Mouse (Mus musculus) embryonic facial prominence, embryonic 12.5 days (tissue): ENCODE data around the gene Arsa. TPM values are rescaled to one million over a fixed set of nuclear protein-coding genes. Genes with fewer than 3 reads are reported as not detected.

Experiments
- ATAC-seq: fragments of 200-750 bp; cut with Nextera tagmentation; 2 replicates; pipeline ENCODE4 v1.8.0; 2017; ENCODE audit not compliant: insufficient number of reproducible peaks, insufficient read depth, low FRiP score, low TSS enrichment
- H3K27ac ChIP-seq: fragments of 300-500 bp; sonication (generic); 2 replicates; pipeline ENCODE4 v1.5.1; 2016; ENCODE audit warnings: mild to moderate bottlenecking
- H3K27me3 ChIP-seq: fragments of 300-500 bp; sonication (generic); 2 replicates; pipeline ENCODE4 v1.6.1; 2016; ENCODE audit warnings: mild to moderate bottlenecking, moderate library complexity
- H3K36me3 ChIP-seq: fragments of 300-500 bp; sonication (generic); 2 replicates; pipeline ENCODE4 v1.6.1; 2016; ENCODE audit warnings: mild to moderate bottlenecking
- H3K4me1 ChIP-seq: fragments of 300-500 bp; sonication (generic); 2 replicates; pipeline ENCODE4 v1.6.1; 2016
- H3K4me2 ChIP-seq: fragments of 300-500 bp; sonication (generic); replicated peaks from 2 replicates; pipeline ENCODE4 v1.6.1; 2016; ENCODE audit warnings: mild to moderate bottlenecking, moderate library complexity
- H3K4me3 ChIP-seq: fragments of 300-500 bp; sonication (generic); 2 replicates; pipeline ENCODE4 v1.5.1; 2016; ENCODE audit warnings: mild to moderate bottlenecking
- H3K9ac ChIP-seq: fragments of 300-500 bp; sonication (generic); 2 replicates; pipeline ENCODE4 v1.6.1; 2016; ENCODE audit warnings: mild to moderate bottlenecking, moderate library complexity
- H3K9me3 ChIP-seq: fragments of 300-500 bp; sonication (generic); 2 replicates; pipeline ENCODE4 v1.6.1; 2016; ENCODE audit warnings: mild to moderate bottlenecking, moderate library complexity
- WGBS: fragments of 180-500 bp; shearing (Covaris S2); methylation state at CpG from one replicate; pipeline ENCODE4 v1.1.7; 2016; 5-methylcytosine and 5-hydroxymethylcytosine counted together
- polyA plus RNA-seq: library from polyadenylated mRNA; unstranded; fragments of >200 nt; fragmentation: Nextera tagmentation; extraction: Ambion mirVana; gene quantifications from 2 replicates; pipeline ENCODE4 v1.2.1, GENCODE M21; 2016

The Arsa gene
- polyA plus RNA-seq, 1 experiment from 2014 or later, result 18.2 TPM

- H3K27me3 ChIP-seq, result no peaks in the 10 kb centered on the region
- WGBS, result 8% methylated on average over 1 of the region's 1 CpGs
- no peak overlapping the region for H3K9ac ChIP-seq
- no peak overlapping the region for H3K4me2 ChIP-seq
- no peak for ATAC-seq
- no peaks in the 10 kb centered on the region for H3K4me1 ChIP-seq
- no peak overlapping the region for H3K27ac ChIP-seq
- H3K4me3 ChIP-seq, result no peak overlapping the region
- no peaks in the 10 kb centered on the region for H3K9me3 ChIP-seq
- no peaks in the 10 kb centered on the region for H3K36me3 ChIP-seq
Observed at GRCm38 (mm10) chr15:89465052-89465451, 12.2 kb downstream of the Arsa start.

GRCm38 (mm10) chr15:89463334-89464235 is 13.6 kb downstream of the Arsa start:
- WGBS, result 57% methylated on average over 5 of the region's 5 CpGs
- Histone ChIP-seq H3K4me3 (no peak overlapping the region), H3K27me3 (no peaks in the 10 kb centered on the region), H3K9ac (no peak overlapping the region), H3K36me3 (no peaks in the 10 kb centered on the region), H3K27ac (no peak overlapping the region), H3K4me2 (no peak overlapping the region), H3K4me1 (no peaks in the 10 kb centered on the region), H3K9me3 (no peaks in the 10 kb centered on the region)
- ATAC-seq, result no peak

- no peak for ATAC-seq
- Histone ChIP-seq H3K27me3 (no peaks in the 10 kb centered on the region), H3K4me3 (no peak overlapping the region), H3K9me3 (no peaks in the 10 kb centered on the region), H3K4me2 (no peak overlapping the region), H3K4me1 (no peaks in the 10 kb centered on the region), H3K9ac (no peak overlapping the region), H3K27ac (no peak overlapping the region), H3K36me3 (no peaks in the 10 kb centered on the region)
- WGBS, result 80% methylated on average over 7 of the region's 7 CpGs
Observed at GRCm38 (mm10) chr15:89462176-89462575, 15.0 kb downstream of the Arsa start.

- Histone ChIP-seq H3K9ac (no peak overlapping the region), H3K4me1 (no peaks in the 10 kb centered on the region), H3K27ac (no peak overlapping the region), H3K9me3 (no peaks in the 10 kb centered on the region), H3K4me3 (no peak overlapping the region), H3K4me2 (no peak overlapping the region), H3K27me3 (no peaks in the 10 kb centered on the region), H3K36me3 (no peaks in the 10 kb centered on the region)
- no peak for ATAC-seq
- 85% methylated on average over 15 of the region's 15 CpGs for WGBS
Observed at GRCm38 (mm10) chr15:89461321-89461720, 15.9 kb downstream of the Arsa start.

- 71% methylated on average over 10 of the region's 10 CpGs for WGBS
- Histone ChIP-seq H3K9me3 (no peaks in the 10 kb centered on the region), H3K4me2 (no peak overlapping the region), H3K4me1 (no peaks in the 10 kb centered on the region), H3K27ac (no peak overlapping the region), H3K9ac (no peak overlapping the region), H3K4me3 (no peak overlapping the region), H3K27me3 (no peaks in the 10 kb centered on the region), H3K36me3 (no peaks in the 10 kb centered on the region)
- ATAC-seq, result no peak
Observed at GRCm38 (mm10) chr15:89460298-89460697, 16.9 kb downstream of the Arsa start.

GRCm38 (mm10) chr15:89459821-89460220 is 17.4 kb downstream of the Arsa start:
- H3K4me3 ChIP-seq, result no peak overlapping the region
- H3K9ac ChIP-seq, result no peak overlapping the region
- H3K27me3 ChIP-seq, result peaks cover 2% of the 10 kb centered on the region; the same call in 1 of the 2 replicates
- H3K36me3 ChIP-seq, result no peaks in the 10 kb centered on the region
- H3K27ac ChIP-seq, result no peak overlapping the region
- 83% methylated on average over 7 of the region's 7 CpGs for WGBS
- H3K9me3 ChIP-seq, result no peaks in the 10 kb centered on the region
- no peak for ATAC-seq
- no peaks in the 10 kb centered on the region for H3K4me1 ChIP-seq
- no peak overlapping the region for H3K4me2 ChIP-seq

- peaks cover 6% of the 10 kb centered on the region for H3K4me1 ChIP-seq
- no peaks in the 10 kb centered on the region for H3K36me3 ChIP-seq
- no peaks in the 10 kb centered on the region for H3K9me3 ChIP-seq
- H3K27me3 ChIP-seq, result peaks cover 11% of the 10 kb centered on the region
- 95% methylated on average over 15 of the region's 15 CpGs for WGBS
- H3K4me3 ChIP-seq, result no peak overlapping the region
- H3K9ac ChIP-seq, result no peak overlapping the region
- no peak for ATAC-seq
- H3K27ac ChIP-seq, result no peak overlapping the region
- no peak overlapping the region for H3K4me2 ChIP-seq
Observed at GRCm38 (mm10) chr15:89458942-89459341, 18.3 kb downstream of the Arsa start.

- no peak for ATAC-seq
- Histone ChIP-seq H3K4me1 (peaks cover 12% of the 10 kb centered on the region), H3K4me2 (no peak overlapping the region), H3K27ac (no peak overlapping the region), H3K4me3 (no peak overlapping the region), H3K9ac (no peak overlapping the region), H3K9me3 (no peaks in the 10 kb centered on the region), H3K27me3 (peaks cover 21% of the 10 kb centered on the region), H3K36me3 (no peaks in the 10 kb centered on the region)
- WGBS, result 74% methylated on average over 6 of the region's 6 CpGs
Observed at GRCm38 (mm10) chr15:89455642-89456041, 21.6 kb downstream of the Arsa start.

- ATAC-seq, result no peak
- H3K4me1 ChIP-seq, result peaks cover 12% of the 10 kb centered on the region
- H3K36me3 ChIP-seq, result no peaks in the 10 kb centered on the region
- peaks cover 21% of the 10 kb centered on the region for H3K27me3 ChIP-seq
- peak overlapping the region; percentile 98 for H3K4me2 ChIP-seq
- WGBS, result 29% methylated on average over 4 of the region's 6 CpGs
- no peak overlapping the region for H3K9ac ChIP-seq
- H3K9me3 ChIP-seq, result no peaks in the 10 kb centered on the region
- no peak overlapping the region for H3K27ac ChIP-seq
- H3K4me3 ChIP-seq, result peak overlapping the region; percentile 61; the same call in 1 of the 2 replicates
Observed at GRCm38 (mm10) chr15:89454857-89455256, 22.4 kb downstream of the Arsa start.

- H3K4me1 ChIP-seq, result peaks cover 12% of the 10 kb centered on the region
- H3K36me3 ChIP-seq, result no peaks in the 10 kb centered on the region
- H3K27ac ChIP-seq, result no peak within 1 kb of the TSS
- ATAC-seq, result 0 out of 2 replicates have a peak, but pooled peaks have one; percentile 32
- H3K9ac ChIP-seq, result peak within 1 kb of the TSS; percentile 46; the same call in 1 of the 2 replicates
- peak within 1 kb of the TSS; percentile 98 for H3K4me2 ChIP-seq
- H3K27me3 ChIP-seq, result peaks cover 21% of the 10 kb centered on the region
- no peaks in the 10 kb centered on the region for H3K9me3 ChIP-seq
- peak within 1 kb of the TSS; percentile 61 for H3K4me3 ChIP-seq
- under 1% methylated on average over 52 of the region's 53 CpGs for WGBS
Observed at GRCm38 (mm10) chr15:89453865-89454478, 23.3 kb downstream of the Arsa start, which contains the start of gene Mapk8ip2. Mapk8ip2 (plus strand) TSS chr15:89453913.

GRCm38 (mm10) chr15:89452906-89453864 is 24.0 kb downstream of the Arsa start:
- H3K4me2 ChIP-seq, result peak overlapping the region; percentile 98
- no peak overlapping the region for H3K27ac ChIP-seq
- H3K4me1 ChIP-seq, result peaks cover 12% of the 10 kb centered on the region
- no peaks in the 10 kb centered on the region for H3K9me3 ChIP-seq
- peak overlapping the region; percentile 61 for H3K4me3 ChIP-seq
- no peaks in the 10 kb centered on the region for H3K36me3 ChIP-seq
- H3K9ac ChIP-seq, result no peak overlapping the region
- peak; percentile 32; the same call in 1 of the 2 replicates for ATAC-seq
- peaks cover 21% of the 10 kb centered on the region for H3K27me3 ChIP-seq
- 4% methylated on average over 24 of the region's 24 CpGs for WGBS
